Mouse (Mus musculus) neural tube, embryonic 14.5 days (tissue): ENCODE measurements around the gene Chpt1. TPM values are rescaled to one million over a fixed set of nuclear protein-coding genes. Genes with fewer than 3 reads are reported as not detected.

Experiments
- ATAC-seq: fragments of 200-750 bp; cut with Nextera tagmentation; 2 replicates; pipeline ENCODE4 v1.8.0; 2017; ENCODE audit warnings: low read depth, mild to moderate bottlenecking, moderate TSS enrichment, moderate library complexity
- H3K27ac ChIP-seq: fragments of 300-500 bp; sonication (generic); 2 replicates; pipeline ENCODE4 v1.5.1; 2014; ENCODE audit warnings: low read depth, mild to moderate bottlenecking, control low read depth, low read length, moderate library complexity, mixed read lengths
- H3K27me3 ChIP-seq: fragments of 300-500 bp; sonication (generic); 2 replicates; pipeline ENCODE4 v1.6.1; 2014; ENCODE audit warnings: low read length; ENCODE audit not compliant: control insufficient read depth, insufficient read depth
- H3K36me3 ChIP-seq: fragments of 300-500 bp; sonication (generic); 2 replicates; pipeline ENCODE4 v1.6.1; 2014; ENCODE audit warnings: low read length, mixed read lengths; ENCODE audit not compliant: control insufficient read depth, insufficient read depth
- H3K4me1 ChIP-seq: fragments of 300-500 bp; sonication (generic); 2 replicates; pipeline ENCODE4 v1.6.1; 2014; ENCODE audit warnings: low read length; ENCODE audit not compliant: control insufficient read depth, insufficient read depth
- H3K4me2 ChIP-seq: fragments of 300-500 bp; sonication (generic); 2 replicates; pipeline ENCODE4 v1.6.1; 2014; ENCODE audit warnings: mild to moderate bottlenecking, low read depth, low read length, control low read depth
- H3K4me3 ChIP-seq: fragments of 300-500 bp; sonication (generic); 2 replicates; pipeline ENCODE4 v1.5.1; 2014; ENCODE audit warnings: low read depth, low read length, control low read depth, mixed read lengths
- H3K9ac ChIP-seq: fragments of 300-500 bp; sonication (generic); replicated peaks from 2 replicates; pipeline ENCODE4 v1.6.1; 2014; ENCODE audit warnings: low read depth, mild to moderate bottlenecking, control low read depth, low read length, mixed read lengths
- H3K9me3 ChIP-seq: fragments of 300-500 bp; sonication (generic); 2 replicates; pipeline ENCODE4 v1.6.1; 2016; ENCODE audit warnings: low read length; ENCODE audit not compliant: control insufficient read depth
- WGBS: fragments of 180-500 bp; shearing (Covaris S2); extraction: QIAGEN DNeasy Blood & Tissue Kit; methylation state at CpG from one replicate; pipeline ENCODE4 v1.1.7; 2014; 5-methylcytosine and 5-hydroxymethylcytosine counted together
- polyA plus RNA-seq: library from polyadenylated mRNA; unstranded; fragments of >200 nt; fragmentation: Nextera tagmentation; extraction: Ambion mirVana; gene quantifications from 2 replicates; pipeline ENCODE4 v1.2.1, GENCODE M21; 2014

Gene Chpt1
- polyA plus RNA-seq, 1 experiment from 2014 or later: 15.2 TPM

DNA sequence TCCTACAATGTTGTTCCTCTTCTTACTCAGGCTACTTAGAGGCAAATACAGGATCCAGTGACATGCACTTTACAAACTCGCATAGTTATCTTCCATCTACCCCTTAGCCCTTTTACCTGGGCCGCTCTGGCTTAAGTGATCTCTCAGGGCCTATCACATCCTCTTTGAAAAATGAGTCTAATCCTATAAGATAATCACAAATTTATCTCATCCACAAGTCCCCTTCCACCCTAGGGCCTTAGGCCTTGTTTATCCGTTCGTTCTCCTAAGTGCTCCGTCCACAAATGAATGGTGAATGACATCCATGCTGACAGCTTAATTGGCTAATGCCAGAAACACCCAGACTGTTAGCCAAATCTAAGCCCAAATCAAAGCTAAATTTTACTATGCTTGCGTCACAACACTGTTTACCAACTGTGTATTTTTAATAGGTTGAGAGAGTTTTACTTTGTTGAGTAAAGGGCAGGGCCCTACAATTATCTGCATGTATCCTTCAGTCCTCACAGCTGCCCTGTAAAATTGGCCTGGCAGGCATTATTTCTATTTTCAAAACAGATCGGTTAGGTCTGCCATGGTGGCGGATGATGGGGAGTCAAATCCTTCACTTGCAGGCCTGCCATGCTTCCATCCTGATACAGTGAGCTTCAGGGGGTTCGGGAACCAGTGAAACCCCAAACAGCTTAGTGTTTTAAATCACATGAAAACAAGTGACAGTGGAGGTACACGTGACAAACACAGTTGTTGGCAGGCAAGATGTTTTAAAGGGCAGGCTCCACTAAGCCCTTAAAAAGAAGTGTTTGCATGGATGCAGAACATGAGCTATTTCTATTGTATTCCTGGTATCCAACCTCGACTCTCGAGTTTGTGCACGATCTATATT lies 1.7 kb downstream of the Chpt1 start:
- H3K36me3 ChIP-seq: no peaks in the 10 kb centered on the region
- peak overlapping the region; percentile 83 for H3K4me2 ChIP-seq
- H3K9me3 ChIP-seq: no peaks in the 10 kb centered on the region
- H3K27ac ChIP-seq: no peak overlapping the region
- H3K4me3 ChIP-seq: peak overlapping the region; percentile 75; the same call in 1 of the 2 replicates
- no peak overlapping the region for H3K9ac ChIP-seq
- no peaks in the 10 kb centered on the region for H3K27me3 ChIP-seq
- 71% methylated on average over 13 of the region's 13 CpGs for WGBS
- H3K4me1 ChIP-seq: peaks cover 3% of the 10 kb centered on the region; the same call in 1 of the 2 replicates
- no peak for ATAC-seq

DNA sequence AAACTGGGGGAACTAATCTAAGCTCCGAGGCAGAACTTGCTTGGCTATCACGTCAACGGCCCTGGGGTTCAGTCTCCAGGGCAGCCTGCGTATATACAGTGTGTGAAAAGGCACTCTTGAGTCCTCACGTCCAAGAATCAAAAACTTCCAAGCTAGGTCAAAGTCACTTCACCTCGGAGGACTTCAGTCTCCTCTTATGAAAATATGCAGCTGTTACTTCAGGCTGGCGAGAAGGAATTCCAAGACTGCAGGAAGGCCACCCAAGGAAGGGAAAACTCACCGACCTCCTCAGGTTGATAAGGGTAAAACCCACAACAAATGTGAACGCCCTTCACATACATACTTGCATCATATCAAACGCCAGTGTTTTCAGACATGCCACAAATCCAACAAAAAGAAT lies 2.5 kb downstream of the Chpt1 start:
- no peaks in the 10 kb centered on the region for H3K9me3 ChIP-seq
- WGBS: 85% methylated on average over 10 of the region's 10 CpGs
- H3K36me3 ChIP-seq: no peaks in the 10 kb centered on the region
- H3K9ac ChIP-seq: no peak overlapping the region
- H3K27ac ChIP-seq: no peak overlapping the region
- no peaks in the 10 kb centered on the region for H3K27me3 ChIP-seq
- no peak overlapping the region for H3K4me2 ChIP-seq
- no peak overlapping the region for H3K4me3 ChIP-seq
- ATAC-seq: no peak
- H3K4me1 ChIP-seq: peaks cover 3% of the 10 kb centered on the region; the same call in 1 of the 2 replicates

DNA sequence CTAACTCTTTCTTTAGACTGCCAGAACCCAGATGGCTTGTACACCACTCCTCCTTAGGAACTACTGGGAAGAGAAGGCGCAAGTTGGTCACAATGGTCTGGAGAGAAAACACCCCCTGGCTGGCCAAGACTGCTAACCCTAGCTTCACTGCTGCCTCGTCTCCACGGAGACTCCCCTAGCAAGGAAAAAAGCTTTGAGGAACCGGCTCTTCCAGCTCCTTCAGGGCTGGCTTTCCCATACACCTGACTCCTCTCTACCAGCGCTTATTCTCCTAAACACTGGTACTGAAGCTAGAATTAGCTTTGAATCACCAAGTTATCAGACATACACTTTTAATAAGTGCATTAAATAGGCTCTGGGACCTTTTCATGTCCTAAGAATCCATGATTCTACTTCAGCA lies 3.9 kb downstream of the Chpt1 start:
- Histone ChIP-seq H3K9ac (no peak overlapping the region), H3K4me1 (peaks cover 3% of the 10 kb centered on the region; the same call in 1 of the 2 replicates), H3K4me3 (no peak overlapping the region), H3K27me3 (no peaks in the 10 kb centered on the region), H3K36me3 (no peaks in the 10 kb centered on the region), H3K9me3 (no peaks in the 10 kb centered on the region), H3K27ac (no peak overlapping the region), H3K4me2 (no peak overlapping the region)
- 66% methylated on average over 5 of the region's 5 CpGs for WGBS
- ATAC-seq: no peak

DNA sequence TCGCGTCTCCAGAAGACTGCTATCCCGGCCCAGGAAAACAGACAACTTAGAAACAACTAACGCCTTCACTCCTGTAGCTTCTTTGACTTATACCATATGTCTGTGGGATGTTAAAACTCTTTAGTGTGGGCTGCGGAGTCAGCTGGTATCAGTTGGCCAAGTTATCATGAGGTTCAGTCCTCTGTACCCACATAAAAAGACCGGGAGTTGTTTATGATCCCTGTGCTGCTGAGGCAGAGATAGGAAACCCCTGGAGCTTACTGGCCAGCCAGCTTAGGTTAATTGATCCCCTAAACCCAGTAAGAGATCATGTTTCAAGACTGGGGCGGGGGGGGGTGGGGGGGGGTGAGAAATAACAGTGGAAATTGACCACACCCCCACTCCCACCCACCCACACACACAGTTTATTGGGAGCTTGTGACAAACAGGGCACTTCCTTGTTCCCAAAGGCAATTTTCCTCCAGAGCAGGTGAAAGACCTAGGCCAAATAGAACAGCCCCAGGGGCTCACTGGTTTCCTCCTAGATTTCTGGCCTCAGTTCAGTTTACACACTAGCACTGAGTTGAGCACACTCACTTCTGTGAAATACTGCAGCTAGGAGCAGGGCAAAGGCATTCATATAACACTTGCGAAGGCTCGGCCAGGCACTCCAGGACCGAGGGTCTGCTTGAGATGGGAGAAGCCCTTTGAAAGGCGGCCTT lies 6.9 kb downstream of the Chpt1 start:
- no peak for ATAC-seq
- no peaks in the 10 kb centered on the region for H3K27me3 ChIP-seq

DNA sequence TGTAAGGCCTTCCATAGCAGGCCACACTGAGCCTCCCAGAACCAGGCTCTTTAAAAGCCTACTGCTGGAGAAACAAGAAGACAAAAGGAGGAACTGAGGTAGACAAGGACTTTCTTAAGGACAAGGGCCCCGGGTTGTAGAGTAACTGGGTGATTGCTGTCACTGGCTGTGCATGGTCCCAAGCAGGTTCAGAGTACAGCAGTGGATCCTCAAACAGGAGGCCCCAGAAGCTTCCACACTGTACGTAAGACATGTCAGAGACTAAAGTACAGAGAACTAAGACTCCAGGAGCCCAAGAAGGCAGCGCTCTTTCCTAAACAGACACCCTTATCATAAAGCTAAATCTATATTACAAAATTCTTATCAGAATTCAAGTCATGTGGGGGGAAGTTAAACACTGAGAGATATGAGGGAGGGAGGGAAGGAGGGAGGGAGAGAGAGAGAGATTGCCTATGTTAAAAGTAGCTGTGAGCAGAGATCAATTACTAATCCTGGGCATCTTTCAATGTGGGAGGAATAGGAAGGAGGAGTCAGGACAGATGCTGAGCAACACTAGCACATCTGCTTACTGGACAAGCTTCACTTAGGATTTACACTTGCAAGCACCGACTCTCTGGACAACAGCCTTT lies 8.8 kb downstream of the Chpt1 start:
- no peak overlapping the region for H3K4me3 ChIP-seq
- H3K9ac ChIP-seq: no peak overlapping the region
- ATAC-seq: no peak
- H3K27ac ChIP-seq: no peak overlapping the region
- H3K4me2 ChIP-seq: no peak overlapping the region
- H3K4me1 ChIP-seq: peaks cover 4% of the 10 kb centered on the region; the same call in 1 of the 2 replicates
- 76% methylated on average over 4 of the region's 4 CpGs for WGBS
- H3K27me3 ChIP-seq: no peaks in the 10 kb centered on the region
- no peaks in the 10 kb centered on the region for H3K9me3 ChIP-seq
- H3K36me3 ChIP-seq: no peaks in the 10 kb centered on the region

More for the DNA sequence above, 6.9 kb downstream of the Chpt1 start:
- Histone ChIP-seq H3K4me2 (no peak overlapping the region), H3K27ac (no peak overlapping the region), H3K9ac (no peak overlapping the region), H3K4me1 (peaks cover 4% of the 10 kb centered on the region; the same call in 1 of the 2 replicates), H3K4me3 (no peak overlapping the region), H3K9me3 (no peaks in the 10 kb centered on the region), H3K36me3 (no peaks in the 10 kb centered on the region)
- WGBS: 50% methylated on average over 11 of the region's 11 CpGs

DNA sequence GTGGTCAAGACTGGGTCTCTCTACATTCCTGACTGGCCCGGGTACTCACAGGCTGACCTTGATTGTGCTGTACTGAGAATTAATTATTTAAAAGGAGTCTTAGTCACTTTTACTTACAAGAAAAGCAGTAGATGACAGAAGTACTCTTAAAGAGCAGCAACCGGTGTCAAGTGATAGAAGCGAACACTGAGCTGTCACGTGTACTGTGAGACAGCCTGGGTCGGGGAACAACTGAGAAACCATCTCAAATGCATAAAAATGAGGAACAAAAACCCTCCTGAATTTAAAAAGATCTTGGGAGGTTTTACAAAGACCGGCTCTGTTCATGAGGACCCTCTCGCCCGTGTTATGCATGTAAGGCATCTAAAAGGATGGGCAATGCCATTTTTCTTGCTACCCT lies 11.2 kb downstream of the Chpt1 start:
- no peak overlapping the region for H3K4me3 ChIP-seq
- no peak for ATAC-seq
- peaks cover 4% of the 10 kb centered on the region; the same call in 1 of the 2 replicates for H3K4me1 ChIP-seq
- H3K4me2 ChIP-seq: no peak overlapping the region
- 50% methylated on average over 8 of the region's 8 CpGs for WGBS
- H3K27ac ChIP-seq: no peak overlapping the region
- H3K27me3 ChIP-seq: no peaks in the 10 kb centered on the region
- no peak overlapping the region for H3K9ac ChIP-seq
- H3K9me3 ChIP-seq: no peaks in the 10 kb centered on the region
- H3K36me3 ChIP-seq: no peaks in the 10 kb centered on the region

DNA sequence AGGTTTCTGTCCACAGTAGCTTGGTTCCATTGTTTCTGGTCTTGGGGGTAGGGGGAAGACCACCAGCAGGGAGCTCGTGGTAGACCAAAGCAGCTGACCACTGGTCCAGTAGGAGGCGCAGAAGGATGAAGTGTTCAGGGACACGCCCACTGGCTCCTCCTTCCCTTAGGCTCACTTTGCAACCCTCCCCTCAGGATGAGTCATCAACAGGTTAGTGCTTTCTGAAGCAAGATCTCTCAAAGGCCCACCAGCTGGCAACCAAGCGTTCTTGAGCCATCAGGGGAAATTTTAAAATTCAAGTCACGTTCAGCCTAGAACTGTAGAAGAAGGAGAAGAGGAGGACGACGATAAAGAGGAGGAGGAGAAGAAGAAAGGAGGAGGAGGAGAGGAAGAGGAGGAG lies 12.2 kb downstream of the Chpt1 start:
- 67% methylated on average over 7 of the region's 7 CpGs for WGBS
- Histone ChIP-seq H3K4me1 (peaks cover 4% of the 10 kb centered on the region; the same call in 1 of the 2 replicates), H3K27ac (no peak overlapping the region), H3K9me3 (no peaks in the 10 kb centered on the region), H3K9ac (no peak overlapping the region), H3K27me3 (no peaks in the 10 kb centered on the region), H3K4me3 (no peak overlapping the region), H3K36me3 (no peaks in the 10 kb centered on the region), H3K4me2 (no peak overlapping the region)
- no peak for ATAC-seq

DNA sequence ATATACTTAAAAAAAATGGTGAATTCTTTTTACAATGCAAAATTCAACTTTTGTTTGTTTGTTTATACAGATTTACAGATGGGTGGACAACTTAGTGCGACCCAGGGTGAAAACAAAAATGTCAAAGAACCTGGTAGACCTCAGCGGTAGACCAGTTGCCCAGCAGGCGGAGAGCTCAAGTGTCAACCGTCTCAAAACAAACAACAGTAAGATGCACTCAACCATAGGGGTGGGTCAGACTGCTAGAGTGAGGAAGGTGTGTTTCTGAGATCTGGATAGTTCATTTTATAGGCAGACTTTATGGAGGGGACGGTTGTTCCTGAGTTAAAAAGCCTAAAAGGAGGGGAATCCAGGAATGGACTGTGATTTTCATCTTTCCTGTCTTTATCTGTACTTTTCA lies 15.2 kb downstream of the Chpt1 start:
- no peak overlapping the region for H3K27ac ChIP-seq
- no peak overlapping the region for H3K9ac ChIP-seq
- no peaks in the 10 kb centered on the region for H3K9me3 ChIP-seq
- H3K4me1 ChIP-seq: peaks cover 4% of the 10 kb centered on the region; the same call in 1 of the 2 replicates
- no peaks in the 10 kb centered on the region for H3K36me3 ChIP-seq
- ATAC-seq: no peak
- WGBS: 89% methylated on average over 5 of the region's 5 CpGs
- no peak overlapping the region for H3K4me3 ChIP-seq
- no peaks in the 10 kb centered on the region for H3K27me3 ChIP-seq
- no peak overlapping the region for H3K4me2 ChIP-seq
